Mouse (Mus musculus) embryonic facial prominence, embryonic 15.5 days (tissue): Measurements from ENCODE around the gene Gm19668. TPM values are rescaled to one million over a fixed set of nuclear protein-coding genes. Genes with fewer than 3 reads are reported as not detected.
"Not testable (repeated sequence)": the region's sequence is repeated elsewhere in the genome, so short reads cannot be mapped to it uniquely, and the experiment has no call there.

Experiments
- ATAC-seq: fragments of 200-750 bp; cut with Nextera tagmentation; 2 replicates; pipeline ENCODE4 v1.8.0; 2017; ENCODE audit warnings: low read depth, moderate TSS enrichment; ENCODE audit not compliant: insufficient number of reproducible peaks, low FRiP score, low TSS enrichment
- H3K27ac ChIP-seq: fragments of 300-500 bp; sonication (generic); replicated peaks from 2 replicates; pipeline ENCODE4 v1.5.1; 2015; ENCODE audit warnings: mild to moderate bottlenecking, inconsistent platforms
- H3K27me3 ChIP-seq: fragments of 300-500 bp; sonication (generic); 2 replicates; pipeline ENCODE4 v1.6.1; 2015; ENCODE audit warnings: inconsistent platforms
- H3K36me3 ChIP-seq: fragments of 300-500 bp; sonication (generic); 2 replicates; pipeline ENCODE4 v1.6.1; 2015; ENCODE audit warnings: mild to moderate bottlenecking, inconsistent platforms
- H3K4me1 ChIP-seq: fragments of 300-500 bp; sonication (generic); 2 replicates; pipeline ENCODE4 v1.6.1; 2015; ENCODE audit warnings: inconsistent platforms
- H3K4me2 ChIP-seq: fragments of 300-500 bp; sonication (generic); replicated peaks from 2 replicates; pipeline ENCODE4 v1.6.1; 2015; ENCODE audit warnings: mild to moderate bottlenecking, inconsistent platforms
- H3K4me3 ChIP-seq: fragments of 300-500 bp; sonication (generic); replicated peaks from 2 replicates; pipeline ENCODE4 v1.5.1; 2015; ENCODE audit warnings: mild to moderate bottlenecking, inconsistent platforms
- H3K9ac ChIP-seq: fragments of 300-500 bp; sonication (generic); 2 replicates; pipeline ENCODE4 v1.6.1; 2015; ENCODE audit warnings: inconsistent platforms
- H3K9me3 ChIP-seq: fragments of 300-500 bp; sonication (generic); replicated peaks from 2 replicates; pipeline ENCODE4 v1.6.1; 2016; ENCODE audit warnings: inconsistent platforms
- WGBS: fragments of 180-500 bp; shearing (Covaris S2); methylation state at CpG from one replicate; pipeline ENCODE4 v1.1.7; 2015; 5-methylcytosine and 5-hydroxymethylcytosine counted together
- polyA plus RNA-seq: library from polyadenylated mRNA; unstranded; fragments of >200 nt; fragmentation: Nextera tagmentation; extraction: Ambion mirVana; gene quantifications from 2 replicates; pipeline ENCODE4 v1.2.1, GENCODE M21; 2015

Gm19668 gene
- polyA plus RNA-seq, 1 experiment from 2014 or later: 0.55 TPM

DNA sequence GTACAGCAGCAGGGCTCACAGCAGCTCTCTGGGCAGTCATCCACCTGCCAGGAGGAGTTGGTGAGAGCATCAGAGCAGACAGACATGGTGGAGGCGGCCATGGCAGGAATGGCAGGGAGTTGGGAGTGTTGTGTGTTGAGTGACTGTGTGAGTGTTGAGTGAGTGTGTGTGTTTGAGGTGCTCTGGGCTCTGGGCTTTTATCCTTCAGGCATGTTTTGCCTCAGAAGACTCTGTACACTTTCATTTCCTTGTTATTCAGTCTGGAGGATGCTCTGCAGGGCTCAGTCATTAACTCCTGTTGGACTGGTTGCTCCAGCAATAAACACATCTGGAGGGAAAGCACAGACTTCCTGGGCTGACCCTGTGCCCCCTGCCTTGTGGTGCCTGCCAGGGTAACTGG is 39.4 kb downstream of the Gm19668 start, which contains the start of gene Gm3233:
Gene Gm3233 (minus strand): TSS at position 101 of the 400 bp plus-strand sequence.
- not testable (repeated sequence) for H3K27ac ChIP-seq, H3K9me3 ChIP-seq, H3K4me2 ChIP-seq, H3K4me1 ChIP-seq, H3K4me3 ChIP-seq, H3K36me3 ChIP-seq, ATAC-seq, H3K27me3 ChIP-seq, H3K9ac ChIP-seq
- whole genome bisulfite sequencing: 80% methylated on average over 1 of the region's 1 CpGs

DNA sequence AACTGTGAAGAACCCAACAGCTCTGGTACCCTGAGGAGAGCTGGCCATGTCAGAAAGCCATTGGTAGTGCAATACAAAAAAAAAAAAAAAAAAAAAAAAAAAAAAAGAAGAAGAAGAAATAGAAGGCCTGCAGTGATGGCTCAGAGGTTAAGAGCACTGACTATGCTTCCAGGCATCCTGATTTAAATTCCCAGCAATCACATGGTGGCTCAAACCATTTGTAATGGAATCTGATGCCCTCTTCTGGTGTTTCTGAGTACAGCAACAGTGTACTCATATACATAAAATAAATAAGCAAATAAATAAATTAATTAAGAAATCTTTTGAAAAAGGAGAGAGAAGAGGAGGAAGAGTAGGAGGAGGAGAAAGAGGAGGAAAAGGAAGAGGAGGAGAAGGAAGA is 45.5 kb downstream of the Gm19668 start:
- H3K4me3 ChIP-seq: no peak overlapping the region
- no peak overlapping the region for H3K27ac ChIP-seq
- no peaks in the 10 kb centered on the region for H3K36me3 ChIP-seq
- ATAC-seq: no peak
- H3K4me2 ChIP-seq: no peak overlapping the region
- no peaks in the 10 kb centered on the region for H3K4me1 ChIP-seq
- no peaks in the 10 kb centered on the region for H3K27me3 ChIP-seq
- no peak overlapping the region for H3K9ac ChIP-seq
- H3K9me3 ChIP-seq: no peaks in the 10 kb centered on the region

DNA sequence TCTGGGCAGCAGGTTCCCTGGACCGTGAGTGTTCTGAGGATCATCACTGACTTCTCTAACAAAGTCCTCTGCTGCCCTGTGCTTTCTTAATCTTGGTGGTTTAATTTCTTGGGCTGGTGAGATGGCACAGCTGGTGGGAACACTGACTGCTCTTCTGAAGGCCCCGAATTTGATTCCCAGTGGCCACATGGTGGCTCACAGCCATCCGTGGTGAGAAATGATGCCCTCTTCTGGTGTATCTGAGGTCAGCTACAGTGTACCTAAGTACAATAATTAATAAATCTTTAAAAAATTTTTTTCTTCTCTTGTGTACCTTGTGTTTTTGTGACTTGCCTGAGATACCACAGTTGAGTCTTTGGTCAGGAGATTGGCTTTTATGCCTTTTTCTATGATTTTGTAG is 46.6 kb downstream of the Gm19668 start:
- H3K4me3 ChIP-seq, H3K4me2 ChIP-seq, H3K27me3 ChIP-seq, H3K4me1 ChIP-seq, H3K9ac ChIP-seq, H3K27ac ChIP-seq, H3K9me3 ChIP-seq, ATAC-seq, H3K36me3 ChIP-seq: not testable (repeated sequence)
- 57% methylated on average over 3 of the region's 3 CpGs for WGBS

DNA sequence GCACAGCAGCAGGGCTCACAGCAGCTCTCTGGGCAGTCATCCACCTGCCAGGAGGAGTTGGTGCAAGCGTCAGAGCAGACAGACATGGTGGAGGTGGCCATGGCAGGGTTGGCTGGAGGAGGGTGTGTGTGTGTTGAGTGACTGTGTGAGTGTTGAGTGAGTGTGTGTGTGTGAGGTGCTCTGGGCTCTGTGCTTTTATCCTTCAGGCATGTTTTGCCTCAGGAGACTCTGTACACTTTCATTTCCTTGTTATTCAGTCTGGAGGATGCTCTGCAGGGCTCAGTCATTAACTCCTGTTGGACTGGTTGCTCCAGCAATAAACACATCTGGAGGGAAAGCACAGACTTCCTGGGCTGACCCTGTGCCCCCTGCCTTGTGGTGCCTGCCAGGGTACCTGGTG is 47.7 kb downstream of the Gm19668 start, which contains the start of gene Gm9736:
Gene Gm9736 (minus strand): TSS at position 101 of the 400 bp plus-strand sequence.
- H3K9me3 ChIP-seq, H3K9ac ChIP-seq, H3K4me3 ChIP-seq, H3K36me3 ChIP-seq, H3K4me1 ChIP-seq, ATAC-seq, H3K4me2 ChIP-seq, H3K27ac ChIP-seq, H3K27me3 ChIP-seq: not testable (repeated sequence)
- 47% methylated on average over 1 of the region's 1 CpGs for WGBS

DNA sequence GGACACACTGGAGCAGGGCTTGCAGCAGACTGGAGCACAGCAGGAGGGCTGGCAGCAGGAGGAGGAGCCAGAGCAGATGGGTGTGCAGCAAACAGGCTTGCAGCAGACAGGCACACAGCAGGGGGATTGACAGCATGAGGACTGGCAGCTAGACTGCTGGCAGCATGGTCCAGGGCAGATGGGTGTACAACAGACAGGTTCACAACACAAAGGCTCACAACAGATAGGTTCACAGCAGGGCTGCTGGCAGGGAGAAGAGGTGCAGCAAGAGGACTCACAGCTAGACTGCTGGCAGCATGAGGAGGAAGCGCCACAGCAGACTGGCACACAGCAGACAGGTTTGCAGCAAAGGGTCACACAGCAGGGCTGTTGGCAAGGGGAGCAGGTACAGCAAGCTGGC is 48.2 kb downstream of the Gm19668 start:
- H3K27ac ChIP-seq, H3K4me3 ChIP-seq, H3K4me1 ChIP-seq, H3K9ac ChIP-seq, H3K4me2 ChIP-seq, ATAC-seq, H3K9me3 ChIP-seq, H3K36me3 ChIP-seq, H3K27me3 ChIP-seq: not testable (repeated sequence)
- 78% methylated on average over 1 of the region's 1 CpGs for WGBS

Other genes with a start within 250 kb of the Gm19668 start
- gene Pttg1ip, start 217.4 kb downstream of the Gm19668 start, polyA plus RNA-seq: 135 and 136 TPM in 2 replicates
- 323 and 339 TPM in 2 replicates for gene Sumo3, start 193.0 kb downstream of the Gm19668 start, polyA plus RNA-seq
- gene Gm49325, start 192.9 kb downstream of the Gm19668 start, polyA plus RNA-seq: 3.1 TPM in 1 of 2 replicates, not detected in the other
- 92.2 and 102 TPM in 2 replicates for gene Ube2g2, start 176.9 kb downstream of the Gm19668 start, polyA plus RNA-seq
- gene Tspear, start 112.6 kb downstream of the Gm19668 start, polyA plus RNA-seq: 3.3 and 3.4 TPM in 2 replicates
- gene Gm19402, start 108.4 kb downstream of the Gm19668 start, polyA plus RNA-seq: 0.60 and 0.85 TPM in 2 replicates
- 1.0 and 1.9 TPM in 2 replicates for gene Gm9508, start 101.9 kb downstream of the Gm19668 start, polyA plus RNA-seq
- 0.59 TPM in 1 of 2 replicates, not detected in the other for gene Gm10272, start 92.5 kb downstream of the Gm19668 start, polyA plus RNA-seq
- 2.2 and 2.8 TPM in 2 replicates for gene Gm10024, start 87.7 kb downstream of the Gm19668 start, polyA plus RNA-seq
- 0.56 and 1.5 TPM in 2 replicates for gene Gm10142, start 83.3 kb downstream of the Gm19668 start, polyA plus RNA-seq
- gene Krtap12-1, start 78.5 kb downstream of the Gm19668 start, polyA plus RNA-seq: 1.1 and 1.8 TPM in 2 replicates
- 0.75 and 1.2 TPM in 2 replicates for gene Gm10100, start 72.6 kb downstream of the Gm19668 start, polyA plus RNA-seq
- gene Gm18596, start 56.5 kb downstream of the Gm19668 start, polyA plus RNA-seq: 1.5 and 1.7 TPM in 2 replicates
- 1.5 and 1.9 TPM in 2 replicates for gene Gm9736, start 47.8 kb downstream of the Gm19668 start, polyA plus RNA-seq
- gene Gm3233, start 39.5 kb downstream of the Gm19668 start, polyA plus RNA-seq: 0.41 and 0.77 TPM in 2 replicates
- gene Gm3238, start 27.8 kb downstream of the Gm19668 start, polyA plus RNA-seq: 0.92 TPM in 1 of 2 replicates, not detected in the other
- 1.3 and 1.7 TPM in 2 replicates for gene Gm7138, start 22.2 kb downstream of the Gm19668 start, polyA plus RNA-seq
- not detected in 2 replicates for gene Gm3250, start 16.6 kb downstream of the Gm19668 start, polyA plus RNA-seq
- gene Gm7137, start 10.9 kb downstream of the Gm19668 start, polyA plus RNA-seq: 0.54 TPM in 1 of 2 replicates, not detected in the other
- 0.91 and 1.0 TPM in 2 replicates for gene Gm9639, start 4.1 kb downstream of the Gm19668 start, polyA plus RNA-seq
- gene Gm9507, start 12.7 kb upstream of the Gm19668 start, polyA plus RNA-seq: 2.0 and 2.1 TPM in 2 replicates
- 2.8 and 3.4 TPM in 2 replicates for gene Gm2696, start 15.5 kb upstream of the Gm19668 start, polyA plus RNA-seq
- 2.6 and 5.3 TPM in 2 replicates for gene Krtap10-4, start 28.0 kb upstream of the Gm19668 start, polyA plus RNA-seq
- gene Krtap10-10, start 36.8 kb upstream of the Gm19668 start, polyA plus RNA-seq: 2.9 and 3.8 TPM in 2 replicates
- 0.73 and 0.88 TPM in 2 replicates for gene Gm36176, start 47.7 kb upstream of the Gm19668 start, polyA plus RNA-seq
- 3.0 and 3.4 TPM in 2 replicates for gene Gm10318, start 53.7 kb upstream of the Gm19668 start, polyA plus RNA-seq
- 2.4 and 3.3 TPM in 2 replicates for gene Gm3285, start 62.8 kb upstream of the Gm19668 start, polyA plus RNA-seq
- 4.3 and 5.0 TPM in 2 replicates for gene Lrrc3, start 103.4 kb upstream of the Gm19668 start, polyA plus RNA-seq
- gene Trpm2, start 171.4 kb upstream of the Gm19668 start, polyA plus RNA-seq: 0.60 and 0.79 TPM in 2 replicates
- 31.0 and 32.7 TPM in 2 replicates for gene 1810043G02Rik, start 179.4 kb upstream of the Gm19668 start, polyA plus RNA-seq
- 129 and 148 TPM in 2 replicates for gene Pfkl, start 210.9 kb upstream of the Gm19668 start, polyA plus RNA-seq
- 0.39 and 0.65 TPM in 2 replicates for gene Dnmt3l, start 242.8 kb upstream of the Gm19668 start, polyA plus RNA-seq
- gene Aire, start 244.5 kb upstream of the Gm19668 start, polyA plus RNA-seq: 0.30 and 0.31 TPM in 2 replicates